Mouse (Mus musculus) cerebellum, adult 18-20 months (tissue): ENCODE results near the gene Erg.

Experiments used
- DNase-seq, 2 experiments: peaks; one replicate each; pipeline ENCODE4 v3.0.0; 2021

The Erg gene

GRCm38 (mm10) chr16:95586311-95586602 is at the start of gene Erg:
Gene Erg, minus strand, starts transcription at chr16:95586593.
- no peak for DNase-seq

DNA sequence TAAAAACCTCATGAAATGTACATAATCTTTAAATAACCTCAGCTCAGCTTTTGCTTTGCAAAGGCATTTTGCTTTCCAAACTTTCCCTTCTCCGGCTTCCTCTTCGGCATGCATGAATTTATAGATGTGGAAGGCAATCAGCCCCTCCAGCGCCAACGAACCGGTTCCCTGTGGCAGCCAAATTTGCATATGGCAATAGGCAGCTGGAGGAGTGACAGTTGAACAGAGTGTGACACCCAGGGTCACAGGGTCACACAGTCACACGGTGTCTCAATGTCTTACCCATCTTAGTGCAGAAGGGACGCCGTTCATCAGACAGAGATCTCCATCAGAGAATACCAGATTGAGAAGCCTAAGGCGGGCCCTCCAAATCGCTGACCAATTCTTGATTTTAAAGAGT is 45.4 kb upstream of the Erg start:
- DNase-seq = no peak

DNA sequence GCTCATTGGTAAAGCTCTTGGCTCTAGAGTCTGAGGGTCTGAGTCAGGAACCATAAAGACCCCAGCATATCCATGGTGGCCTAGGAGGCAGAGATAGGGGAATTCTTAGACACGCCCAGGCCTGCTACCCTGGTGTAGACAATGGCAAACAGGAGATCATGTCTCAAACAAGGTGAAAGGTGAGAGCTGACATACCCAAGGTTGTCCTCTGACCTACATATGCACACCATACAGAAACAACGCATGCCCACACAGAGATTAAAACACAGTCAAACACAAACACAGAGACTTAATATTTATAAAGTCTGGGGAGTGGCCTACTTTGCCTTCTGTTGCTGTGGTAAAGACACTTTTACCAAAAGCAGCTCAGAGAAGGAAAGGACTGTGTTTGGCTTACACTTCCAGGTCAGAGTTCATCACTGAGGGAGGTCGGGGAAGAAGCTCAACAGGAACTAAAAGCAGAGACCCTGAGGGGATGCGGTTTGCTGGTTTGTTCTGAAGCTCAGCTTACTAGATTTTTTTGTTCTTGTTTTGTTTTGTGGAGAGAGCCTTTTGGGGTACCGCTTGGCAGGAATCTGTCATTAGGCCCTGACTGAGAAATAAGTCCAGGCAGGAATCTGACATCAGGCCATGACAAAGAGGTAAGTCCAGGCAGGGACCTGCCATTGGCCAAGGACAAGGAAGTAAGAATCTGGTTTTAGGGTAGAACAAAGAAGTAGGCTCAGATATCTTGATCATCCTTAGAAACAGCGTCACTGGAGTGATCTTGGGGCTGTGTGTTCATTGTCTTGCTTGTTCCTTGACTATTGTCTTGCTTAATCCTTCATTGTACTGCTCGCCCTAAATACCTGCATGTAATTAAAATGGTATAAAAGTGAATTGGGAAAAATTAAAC is 37.7 kb upstream of the Erg start:
- no peak for DNase-seq

DNA sequence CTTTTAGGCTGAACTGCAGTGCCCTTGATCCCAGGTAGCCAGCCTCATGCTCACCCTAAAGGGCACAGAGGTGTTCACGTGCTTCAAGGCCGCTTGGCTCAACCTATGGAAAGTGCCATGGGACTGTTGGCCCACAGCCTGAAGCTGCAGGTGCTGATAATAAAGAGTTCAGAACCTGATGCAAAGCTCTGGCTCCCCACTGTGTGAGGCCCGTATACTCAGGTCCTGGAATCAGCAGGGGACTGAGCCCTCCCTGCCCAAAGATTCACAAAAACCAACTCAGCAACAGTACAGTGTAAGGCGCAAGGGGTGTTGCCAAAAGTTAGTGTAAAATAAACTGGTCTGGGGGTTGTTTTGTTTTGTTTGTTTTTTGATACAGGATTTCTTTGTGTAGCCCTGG is 36.7 kb upstream of the Erg start:
- no peak for DNase-seq

DNA sequence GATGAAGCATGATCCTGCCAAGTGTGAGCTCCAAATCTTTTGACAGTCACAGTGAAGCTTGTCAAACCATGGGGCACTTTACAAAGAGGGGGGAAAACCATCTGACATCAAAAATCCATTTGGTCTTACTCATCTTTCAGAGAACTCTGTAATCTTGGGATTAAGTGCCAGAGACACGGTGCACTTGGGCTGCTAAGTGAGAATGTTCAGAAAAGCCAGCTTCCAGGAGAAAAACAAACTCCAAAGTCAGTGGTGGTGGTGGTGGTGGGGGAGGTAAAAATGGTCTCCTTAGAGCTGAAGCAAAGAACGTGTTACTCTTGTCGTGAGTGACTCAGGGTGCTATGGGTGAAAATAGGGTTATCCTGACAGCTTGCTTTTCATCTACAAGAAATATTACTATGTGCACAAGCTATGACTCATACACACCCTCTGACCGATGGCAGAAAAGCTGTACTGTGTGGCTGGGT is 33.5 kb upstream of the Erg start:
- DNase-seq = no peak

- DNase-seq = peak; percentile 70 to 82
Measured at GRCm38 (mm10) chr16:95618206-95618605, 31.8 kb upstream of the Erg start.

DNA sequence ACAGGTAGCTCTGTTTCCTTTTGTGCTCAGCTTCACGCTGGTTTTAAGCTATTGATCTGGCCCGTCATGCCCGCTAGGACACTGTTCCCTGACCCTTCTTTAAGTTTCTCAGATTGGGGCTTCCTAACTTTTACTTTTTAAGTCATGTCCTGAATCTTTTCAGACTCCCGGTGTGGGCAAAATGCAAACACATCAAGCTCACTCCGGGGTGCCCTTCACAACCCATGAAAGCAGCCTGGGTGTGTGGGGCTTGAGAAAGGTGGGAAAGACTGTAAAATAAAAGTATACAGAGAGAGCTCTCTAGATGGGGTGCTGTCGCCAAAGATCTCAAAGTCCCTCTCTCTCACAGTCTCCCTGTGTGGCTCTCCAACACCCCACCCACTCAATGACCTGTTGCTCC is 31.3 kb upstream of the Erg start:
- peak in 1 of 2 experiments; percentile 7 for DNase-seq

DNA sequence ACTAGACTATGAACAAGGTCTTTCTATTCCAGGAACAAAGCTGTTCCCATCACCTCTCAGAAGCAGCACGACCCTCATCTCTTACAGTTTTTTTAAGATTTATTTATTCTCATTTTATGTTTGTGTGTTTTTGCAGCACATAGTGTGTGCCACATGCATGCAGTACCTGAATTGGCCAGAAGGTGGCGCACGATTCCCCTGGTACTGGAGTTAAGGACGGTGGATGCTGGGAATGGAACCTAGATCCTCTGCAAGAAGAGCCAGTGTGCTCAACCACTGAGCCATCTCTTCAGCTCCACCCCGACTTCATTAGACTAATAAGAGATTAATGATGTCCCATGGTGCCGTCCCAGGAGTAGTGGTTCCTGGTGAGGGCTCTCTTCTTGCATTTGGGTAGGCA is 29.2 kb upstream of the Erg start:
- DNase-seq = peak; percentile 13 to 38

- DNase-seq = no peak
Measured at GRCm38 (mm10) chr16:95614482-95614881, 28.1 kb upstream of the Erg start.

GRCm38 (mm10) chr16:95611982-95612746 is 25.8 kb upstream of the Erg start:
- no peak for DNase-seq

DNA sequence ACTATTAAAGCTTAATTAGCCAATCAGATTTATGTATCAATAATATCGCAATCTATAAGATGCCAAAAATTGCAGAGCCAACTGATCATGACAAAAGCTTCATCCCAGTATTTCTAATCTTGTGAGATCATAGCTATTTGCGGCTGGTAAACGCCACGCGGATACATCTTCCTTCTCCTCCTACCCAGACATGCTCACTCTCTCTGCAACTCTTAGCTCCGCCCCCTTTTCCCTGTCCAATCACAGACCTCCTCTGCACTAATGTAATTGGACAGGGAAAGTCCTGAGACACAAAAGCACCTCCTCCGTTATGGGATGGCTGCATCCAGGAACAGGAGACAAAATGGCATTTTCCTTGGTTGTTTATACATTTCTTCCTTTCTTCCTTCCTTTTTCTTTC is 22.2 kb upstream of the Erg start:
- no peak for DNase-seq

- DNase-seq = peak; percentile 75 to 79
Measured at GRCm38 (mm10) chr16:95605304-95605703, 18.9 kb upstream of the Erg start.

GRCm38 (mm10) chr16:95602504-95602903 is 16.1 kb upstream of the Erg start:
- no peak for DNase-seq

- no peak for DNase-seq
Measured at GRCm38 (mm10) chr16:95601807-95602206, 15.4 kb upstream of the Erg start.

- DNase-seq = no peak
Measured at GRCm38 (mm10) chr16:95601219-95601580, 14.8 kb upstream of the Erg start.

DNA sequence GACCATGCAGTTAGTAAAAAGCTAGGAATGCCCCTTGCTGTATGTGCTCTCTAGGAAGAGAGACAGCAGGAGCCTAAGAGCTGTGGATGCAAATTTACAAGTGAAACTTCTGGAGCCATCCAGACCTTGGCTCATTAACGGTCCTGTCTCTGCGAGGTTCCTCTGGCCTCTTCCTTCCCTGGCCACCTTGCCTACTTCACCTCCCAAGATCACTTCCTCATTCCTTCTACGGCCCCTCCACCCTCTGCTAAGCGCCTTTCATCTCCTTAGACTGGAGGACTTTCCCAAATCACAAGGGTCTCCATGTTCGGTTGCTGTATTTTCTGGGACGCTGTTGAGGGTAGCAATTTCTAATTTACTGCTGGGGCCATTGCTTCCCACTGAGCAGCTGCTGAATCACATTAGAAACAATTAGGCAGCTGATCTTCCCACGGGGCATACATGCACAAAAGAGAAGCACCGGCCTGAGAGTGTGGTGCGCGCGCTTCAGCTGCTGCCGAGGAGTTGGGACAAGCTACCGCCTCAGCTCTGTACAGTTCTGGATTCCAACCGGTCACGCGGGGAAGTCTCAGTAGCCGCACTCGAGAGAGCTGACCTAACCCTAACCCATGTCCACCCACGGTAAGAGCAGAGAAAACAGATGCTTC is 14.3 kb upstream of the Erg start:
- DNase-seq = no peak

DNA sequence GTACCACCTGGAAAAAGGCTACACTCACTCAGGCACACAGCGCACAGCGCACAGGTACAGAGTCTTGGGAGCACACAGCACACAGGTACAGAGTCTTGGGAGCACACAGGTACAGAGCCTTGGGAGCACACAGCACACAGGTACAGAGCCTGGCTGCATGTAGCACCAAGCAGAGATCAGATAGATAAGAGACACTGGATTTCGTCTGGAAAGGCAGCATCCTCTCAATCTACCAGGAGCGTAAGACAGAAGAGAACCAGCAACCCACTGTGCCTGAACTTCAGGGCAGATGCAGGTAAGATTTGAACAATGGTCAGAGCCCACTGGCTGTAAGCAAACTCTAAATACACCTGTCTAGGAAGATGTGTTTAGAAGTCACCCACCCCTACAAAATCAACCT is 12.5 kb upstream of the Erg start:
- DNase-seq = no peak

GRCm38 (mm10) chr16:95597578-95597951 is 11.2 kb upstream of the Erg start:
- no peak for DNase-seq

DNA sequence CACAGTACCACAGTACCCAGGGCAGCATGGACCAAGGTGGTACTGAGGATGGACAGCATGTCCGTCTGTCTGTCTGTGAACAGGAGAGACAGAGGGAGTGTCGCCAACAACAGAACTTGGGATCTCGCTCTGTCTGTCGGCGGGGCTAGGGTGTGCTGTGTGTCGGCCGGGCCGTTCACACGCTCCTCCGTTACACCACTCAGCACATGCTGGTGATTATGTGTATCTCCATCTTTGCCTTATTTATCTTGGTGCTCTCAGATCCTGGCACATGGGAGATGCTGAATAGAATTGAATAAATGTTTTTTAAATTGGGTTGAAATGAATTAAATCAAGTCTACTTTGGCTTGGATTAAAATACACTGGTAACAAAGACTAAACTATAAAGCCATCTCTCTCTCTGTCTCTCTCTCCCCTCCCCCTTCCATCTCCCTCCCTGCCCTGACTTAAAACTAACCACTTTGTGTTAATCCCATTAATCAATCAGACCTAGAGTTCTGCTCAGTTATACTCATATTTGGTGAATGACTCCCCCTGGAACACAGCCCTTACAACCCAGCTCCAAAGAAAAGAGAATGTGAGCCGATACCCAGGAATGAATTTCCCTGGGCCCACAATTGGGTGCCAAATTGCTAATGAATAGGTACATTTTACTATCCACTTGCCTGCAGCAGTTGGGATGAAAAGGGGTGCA is 10.6 kb upstream of the Erg start:
- no peak for DNase-seq

GRCm38 (mm10) chr16:95588849-95589248 is 2.5 kb upstream of the Erg start:
- no peak for DNase-seq

DNA sequence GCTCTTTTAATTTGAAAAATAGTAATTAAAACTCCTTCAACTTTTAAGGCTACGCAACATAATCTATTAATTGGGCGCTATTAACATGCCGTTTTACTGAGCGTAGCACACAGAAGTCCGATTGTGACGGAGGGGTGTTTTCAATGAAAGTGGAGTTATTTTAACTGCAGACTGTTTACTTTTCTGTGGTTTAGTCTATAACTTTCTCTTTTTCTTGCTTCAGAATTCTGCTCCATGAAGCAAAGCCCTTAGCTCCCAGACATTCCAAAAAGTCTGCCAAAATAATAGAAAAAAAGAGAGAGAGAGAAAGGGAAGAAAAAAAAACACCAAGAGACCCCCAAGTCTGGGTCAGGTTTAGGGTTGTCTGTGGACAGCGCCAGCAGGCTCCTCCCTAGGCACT is 333 bp upstream of the Erg start:
- no peak for DNase-seq

DNA sequence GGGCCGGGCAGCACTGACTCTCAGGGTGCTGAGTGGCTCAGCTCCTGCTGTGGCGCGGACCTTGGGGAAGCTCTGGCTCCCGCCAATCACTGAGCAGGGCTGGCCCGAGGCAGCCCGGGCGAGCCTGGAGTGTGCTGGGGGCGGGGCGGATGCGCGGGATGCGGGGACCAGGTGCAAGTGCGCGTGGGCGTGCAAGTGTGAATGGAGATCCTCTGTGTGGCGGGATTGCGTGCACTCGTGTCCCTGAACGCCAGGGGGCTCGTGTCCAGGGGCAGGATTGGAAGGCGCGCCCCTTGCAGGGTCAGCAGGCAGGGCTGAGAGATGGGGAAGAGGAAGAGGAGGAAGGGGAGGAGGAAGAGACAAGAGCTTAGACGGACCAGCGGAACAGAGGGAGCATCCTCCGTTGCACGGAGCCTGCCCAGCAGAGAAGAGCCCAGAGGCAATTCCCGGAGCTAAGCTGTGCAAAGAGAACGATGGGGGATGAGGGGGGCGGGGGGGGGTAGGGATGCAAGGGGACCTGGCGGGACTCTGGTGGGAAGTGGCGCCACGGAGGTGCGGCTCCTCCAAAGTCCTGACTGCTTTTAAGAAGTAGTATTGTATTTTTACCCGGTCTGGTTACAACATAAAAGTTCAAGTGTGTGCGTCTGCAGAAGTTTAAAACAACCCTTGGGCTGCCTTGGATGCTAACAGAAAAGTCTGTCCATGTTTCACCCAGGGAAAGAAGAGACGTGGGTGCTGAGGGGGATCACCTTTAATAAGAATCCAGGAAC is 667 bp downstream of the Erg start:
- DNase-seq = peak; percentile 9 to 15
